Mouse (Mus musculus) bone marrow, adult 2 months (tissue): ENCODE data around the gene Gng5. TPM values are rescaled to one million over a fixed set of nuclear protein-coding genes. Genes with fewer than 3 reads are reported as not detected.

Experiments
- H3K27ac ChIP-seq: fragments of 200-500 bp; 2 replicates; pipeline ENCODE4 v1.5.1; 2012; ENCODE audit warnings: low read depth, mild to moderate bottlenecking, control low read depth, inconsistent platforms, low read length; ENCODE audit not compliant: control insufficient read depth, poor library complexity, insufficient read depth
- H3K4me1 ChIP-seq: fragments of 200-500 bp; 2 replicates; pipeline ENCODE4 v1.6.1; 2011; ENCODE audit warnings: low read length; ENCODE audit not compliant: control insufficient read depth, insufficient read depth
- H3K4me3 ChIP-seq: fragments of 200-500 bp; replicated peaks from 2 replicates; pipeline ENCODE3; 2011; ENCODE audit warnings: mild to moderate bottlenecking, low read depth, low read length, control low read depth; ENCODE audit not compliant: control insufficient read depth
- CTCF ChIP-seq: fragments of 200-500 bp; IDR thresholded peaks from 2 replicates; pipeline ENCODE4 v1.5.1; 2011; ENCODE audit warnings: low read length, control low read depth; ENCODE audit not compliant: control insufficient read depth, insufficient read depth
- POLR2A ChIP-seq: fragments of 200-500 bp; IDR thresholded peaks from 2 replicates; pipeline ENCODE4 v1.6.1; 2011; ENCODE audit warnings: low read depth, mild to moderate bottlenecking, control low read depth, low read length, borderline replicate concordance; ENCODE audit not compliant: control insufficient read depth
- WGBS: fragments of 180-500 bp; shearing (Covaris S2); methylation state at CpG from one replicate; pipeline ENCODE4 v1.1.7; 2018; 5-methylcytosine and 5-hydroxymethylcytosine counted together
- polyA plus RNA-seq: library from polyadenylated mRNA; stranded (reverse); fragments of >200 nt; gene quantifications from 2 replicates; pipeline ENCODE4 v1.2.4, GENCODE M21; 2011; ENCODE audit warnings: low replicate concordance; ENCODE audit not compliant: missing spikeins, insufficient read depth, insufficient read length

Gng5 gene
- polyA plus RNA-seq, result 41.2 and 87.8 TPM in 2 replicates

DNA sequence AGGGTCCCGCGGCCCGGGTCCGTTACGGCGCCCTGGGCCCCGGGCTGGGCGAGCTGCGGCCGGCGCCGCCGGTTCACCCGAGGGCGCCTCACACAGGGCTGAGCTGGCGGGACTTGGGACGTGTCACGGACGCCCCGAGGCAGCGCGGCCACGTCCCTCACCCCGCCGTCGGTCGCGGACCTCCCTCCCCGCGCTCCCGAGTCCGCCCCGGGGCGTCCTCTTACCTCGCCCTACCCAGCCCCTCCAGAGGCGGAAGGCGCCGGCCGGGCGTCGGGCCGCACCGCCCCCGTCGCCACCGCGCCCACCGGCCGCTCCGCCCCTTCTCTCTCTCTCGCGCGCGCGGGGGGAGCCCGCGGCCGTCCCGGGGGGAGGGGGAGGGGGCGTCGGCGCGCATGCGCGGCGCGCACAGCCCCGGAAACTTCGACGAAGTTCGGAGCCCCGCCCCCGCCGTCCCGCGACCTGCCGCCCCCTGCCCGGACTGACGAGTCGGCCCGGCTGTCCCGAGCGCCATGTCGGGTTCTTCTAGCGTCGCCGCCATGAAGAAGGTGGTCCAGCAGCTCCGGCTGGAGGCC lies at the start of gene Gng5, which contains the start of gene Spata1:
Gene Gng5, plus strand, starts transcription at position 377 of the 572 bp plus-strand sequence.
Gene Spata1, minus strand, starts transcription at position 323 of the 572 bp plus-strand sequence.
- under 1% methylated on average over 62 of the region's 88 CpGs for WGBS
- TF ChIP-seq CTCF, result no peak
- peak; percentile 80; the same call in 1 of the 2 replicates for TF ChIP-seq POLR2A
- peaks cover 2% of the 10 kb centered on the region for H3K4me1 ChIP-seq
- H3K27ac ChIP-seq, result peak within 1 kb of the TSS; percentile 98
- H3K4me3 ChIP-seq, result peak within 1 kb of the TSS; percentile 91

- no peaks in the 10 kb centered on the region; the same call in 1 of the 2 replicates for H3K4me1 ChIP-seq
- peak overlapping the region; percentile 97 for H3K27ac ChIP-seq
- under 1% methylated on average over 29 of the region's 29 CpGs for WGBS
- TF ChIP-seq CTCF (peak; percentile 42; the same call in 1 of the 2 replicates), POLR2A (peak; percentile 97)
- peak overlapping the region; percentile 92 for H3K4me3 ChIP-seq
Observed at GRCm38 (mm10) chr3:146450371-146450841, 49.2 kb upstream of the Gng5 start.

GRCm38 (mm10) chr3:146451375-146451774 lies 48.2 kb upstream of the Gng5 start:
- TF ChIP-seq CTCF (no peak), POLR2A (no peak)
- H3K4me3 ChIP-seq, result no peak overlapping the region
- no peaks in the 10 kb centered on the region; the same call in 1 of the 2 replicates for H3K4me1 ChIP-seq
- 78% methylated on average over 5 of the region's 5 CpGs for WGBS
- no peak overlapping the region for H3K27ac ChIP-seq

GRCm38 (mm10) chr3:146462939-146463338 lies 36.7 kb upstream of the Gng5 start:
- TF ChIP-seq CTCF (no peak), POLR2A (no peak)
- WGBS, result 66% methylated on average over 2 of the region's 2 CpGs
- no peak overlapping the region for H3K4me3 ChIP-seq
- no peaks in the 10 kb centered on the region for H3K4me1 ChIP-seq
- H3K27ac ChIP-seq, result no peak overlapping the region

DNA sequence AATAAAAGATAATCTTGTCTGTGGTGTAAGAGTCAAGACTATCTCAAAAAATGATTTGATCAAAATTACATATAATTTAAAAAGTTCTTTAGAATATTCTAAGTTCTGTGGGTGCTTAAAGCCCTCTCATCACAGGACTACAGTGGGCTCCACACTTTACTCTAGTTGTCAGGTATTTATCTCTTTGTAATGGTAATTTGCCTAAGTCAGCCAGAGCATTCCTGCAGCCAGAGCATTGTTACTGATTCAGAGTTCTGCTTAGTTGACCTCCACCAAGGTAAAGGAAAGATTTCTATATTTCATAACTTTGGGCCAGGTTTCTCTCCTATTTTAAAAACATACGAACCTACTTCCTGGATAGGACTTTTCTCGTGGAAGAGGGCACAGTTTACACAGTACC lies 30.4 kb upstream of the Gng5 start:
- Histone ChIP-seq H3K4me1 (no peaks in the 10 kb centered on the region), H3K27ac (no peak overlapping the region), H3K4me3 (no peak overlapping the region)
- TF ChIP-seq POLR2A (no peak), CTCF (no peak)
- WGBS, result 68% methylated on average over 2 of the region's 2 CpGs

- TF ChIP-seq POLR2A (no peak), CTCF (no peak)
- H3K4me1 ChIP-seq, result no peaks in the 10 kb centered on the region
- WGBS, result 88% methylated on average over 4 of the region's 4 CpGs
- no peak overlapping the region for H3K27ac ChIP-seq
- H3K4me3 ChIP-seq, result no peak overlapping the region
Observed at GRCm38 (mm10) chr3:146472657-146473056, 26.9 kb upstream of the Gng5 start.

GRCm38 (mm10) chr3:146473741-146474140 lies 25.9 kb upstream of the Gng5 start:
- no peaks in the 10 kb centered on the region for H3K4me1 ChIP-seq
- TF ChIP-seq CTCF (no peak), POLR2A (no peak)
- H3K4me3 ChIP-seq, result no peak overlapping the region
- H3K27ac ChIP-seq, result no peak overlapping the region

DNA sequence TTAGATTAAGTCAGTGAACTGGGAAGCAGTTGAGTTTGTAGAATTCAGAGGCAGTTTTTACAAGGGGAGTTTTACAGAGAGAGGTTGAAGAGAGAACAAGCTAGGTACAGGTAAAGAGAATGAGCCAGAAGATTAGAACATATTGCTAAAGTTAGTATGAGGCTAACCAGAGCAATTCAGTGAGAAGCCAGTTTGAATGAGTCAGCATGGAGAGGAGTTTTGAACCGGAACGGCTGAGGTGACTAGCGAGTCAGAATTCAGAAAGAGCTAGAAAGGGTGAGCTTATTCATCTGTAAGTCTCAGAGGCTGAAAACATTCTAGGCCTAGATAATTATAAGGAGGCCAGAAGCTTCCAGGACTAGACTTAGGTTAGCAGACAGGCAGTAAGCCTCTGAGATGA lies 25.2 kb upstream of the Gng5 start:
- no peak for TF ChIP-seq CTCF
- TF ChIP-seq POLR2A, result no peak
- Histone ChIP-seq H3K4me1 (no peaks in the 10 kb centered on the region), H3K4me3 (no peak overlapping the region), H3K27ac (no peak overlapping the region)
- WGBS, result 83% methylated on average over 3 of the region's 3 CpGs
